Comparison of ENCODE assay signal across 8 mouse cellular contexts in the genomic region with DNA sequence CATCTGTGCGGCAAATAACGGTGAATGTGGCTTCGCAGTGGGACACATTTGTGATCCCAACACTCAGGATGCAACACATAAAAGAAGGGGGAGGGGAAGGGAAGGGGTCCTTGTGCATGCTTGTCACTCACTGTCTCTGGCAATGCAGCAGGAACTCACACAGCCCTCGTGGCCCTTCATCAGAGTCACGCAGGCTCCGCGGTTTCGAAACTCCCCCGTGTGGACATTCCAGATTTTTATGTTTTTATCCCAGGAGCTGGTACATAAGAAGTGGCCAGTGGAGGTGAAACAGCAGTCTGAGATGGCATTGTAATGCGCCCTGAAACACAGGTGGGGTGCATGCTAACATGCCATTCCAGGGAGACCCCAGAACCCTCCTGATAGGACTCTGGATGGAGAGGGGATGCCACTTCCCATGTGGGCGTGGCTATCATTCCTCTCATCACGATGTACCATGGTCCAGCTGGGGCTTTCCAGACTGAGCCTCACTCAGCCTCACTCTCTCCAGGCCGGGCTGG. TPM values are rescaled to one million over a fixed set of nuclear protein-coding genes. Genes with fewer than 3 reads are reported as not detected.
A peak's percentile ranks its signal among the peaks of the same experiment; 100 is the strongest.
DNase-seq lines count a peak whose midpoint lies in the region; ATAC-seq and TF ChIP-seq lines count a peak whose summit lies in the region.

No protein-coding gene starts in this region.

- H3ac ChIP-seq in myocyte (ENCODE audit: control insufficient read depth, insufficient read length) = no peak overlapping the region

- DNase-seq in adrenal gland, adult (ENCODE audit: inconsistent age in 2 of 2, low spot score in 1 of 2) = peak; percentile 37 to 85
- no peak for DNase-seq in adrenal gland, adult 8-10 months
- DNase-seq in cerebellum, adult 18-20 months = peak; percentile 54 to 58
- DNase-seq in intestine, embryonic 14.5 days (ENCODE audit: low spot score) = peak; percentile 60
- DNase-seq in limb, embryonic 14.5 days (ENCODE audit: low spot score) = peak; percentile 34
- DNase-seq in adipocyte (ENCODE audit: low spot score) = no peak

- H3K4me2 ChIP-seq in forebrain, embryonic 15.5 days (replicated peaks) = peak overlapping the region; percentile 39
- H3K4me2 ChIP-seq in intestine, embryonic 14.5 days (ENCODE audit: low read length) = peak overlapping the region; percentile 38
- peak overlapping the region; percentile 22; the same call in 1 of the 2 replicates for H3K4me2 ChIP-seq in limb, embryonic 14.5 days (replicated peaks; ENCODE audit: low read depth, low read length, severe bottlenecking)
- H3K4me2 ChIP-seq in myocyte (ENCODE audit: low read depth) = peak overlapping the region; percentile 18

- no peaks in the 10 kb centered on the region for H3K79me2 ChIP-seq in myocyte (ENCODE audit: control insufficient read depth, insufficient read depth)

- H3K9ac ChIP-seq in forebrain, embryonic 15.5 days (replicated peaks) = peak overlapping the region; percentile 26; the same call in 1 of the 2 replicates
- H3K9ac ChIP-seq in intestine, embryonic 14.5 days (ENCODE audit: low read length) = no peak overlapping the region
- H3K9ac ChIP-seq in limb, embryonic 14.5 days (ENCODE audit: low read depth, low read length, severe bottlenecking) = no peak overlapping the region

- no peaks in the 10 kb centered on the region for H3K27me3 ChIP-seq in forebrain, embryonic 15.5 days
- H3K27me3 ChIP-seq in intestine, embryonic 14.5 days (replicated peaks; ENCODE audit: control insufficient read depth, insufficient read depth, low read length) = no peaks in the 10 kb centered on the region
- H3K27me3 ChIP-seq in limb, embryonic 14.5 days (ENCODE audit: control insufficient read depth, insufficient read depth, low read length) = no peaks in the 10 kb centered on the region
- H3K27me3 ChIP-seq in myocyte (ENCODE audit: control insufficient read depth, insufficient read depth, insufficient read length) = peaks cover 12% of the 10 kb centered on the region

- H3K4me1 ChIP-seq in forebrain, embryonic 15.5 days = peaks cover 6% of the 10 kb centered on the region
- no peaks in the 10 kb centered on the region for H3K4me1 ChIP-seq in intestine, embryonic 14.5 days (replicated peaks; ENCODE audit: control insufficient read depth, insufficient read depth, low read length)
- 0 out of 2 replicates have a peak, but pooled peaks cover 3% of the 10 kb centered on the region for H3K4me1 ChIP-seq in limb, embryonic 14.5 days (ENCODE audit: control insufficient read depth, insufficient read depth, low read length)

- H3K36me3 ChIP-seq in forebrain, embryonic 15.5 days = no peaks in the 10 kb centered on the region
- H3K36me3 ChIP-seq in intestine, embryonic 14.5 days (ENCODE audit: control insufficient read depth, insufficient read depth, low read length) = no peaks in the 10 kb centered on the region
- H3K36me3 ChIP-seq in limb, embryonic 14.5 days (ENCODE audit: control insufficient read depth, insufficient read depth, low read length) = no peaks in the 10 kb centered on the region
- H3K36me3 ChIP-seq in myocyte (ENCODE audit: control insufficient read depth, insufficient read depth) = no peaks in the 10 kb centered on the region

- peak; percentile 72 for ATAC-seq in forebrain, embryonic 15.5 days (replicated peaks)
- ATAC-seq in intestine, embryonic 14.5 days (replicated peaks; ENCODE audit: low FRiP score, low TSS enrichment, low read depth) = 0 out of 2 replicates have a peak, but pooled peaks have one; percentile 61
- peak; percentile 37; the same call in 1 of the 2 replicates for ATAC-seq in limb, embryonic 14.5 days (ENCODE audit: low FRiP score, low read depth)

- 4% methylated on average over 13 of the region's 13 CpGs for WGBS in forebrain, embryonic 15.5 days
- WGBS in intestine, embryonic 14.5 days = 13% methylated on average over 13 of the region's 13 CpGs
- WGBS in limb, embryonic 14.5 days = 13% methylated on average over 12 of the region's 13 CpGs

- TF ChIP-seq POLR2A in limb, embryonic 14.5 days (IDR thresholded peaks at IDR 0.05; ENCODE audit: borderline replicate concordance, extremely low read depth, insufficient read depth, insufficient read length) = no peak
- no peak for TF ChIP-seq POLR2A in myocyte (IDR thresholded peaks at IDR 0.05; ENCODE audit: insufficient read length, low read depth)

- no peaks in the 10 kb centered on the region for H3K9me3 ChIP-seq in forebrain, embryonic 15.5 days
- no peaks in the 10 kb centered on the region for H3K9me3 ChIP-seq in intestine, embryonic 14.5 days (ENCODE audit: control insufficient read depth, low read length)
- no peaks in the 10 kb centered on the region for H3K9me3 ChIP-seq in limb, embryonic 14.5 days (ENCODE audit: control insufficient read depth, low read length)

- no peak overlapping the region; the same call in 1 of the 2 replicates for H3K27ac ChIP-seq in forebrain, embryonic 15.5 days (replicated peaks)
- no peak overlapping the region for H3K27ac ChIP-seq in intestine, embryonic 14.5 days (ENCODE audit: low read depth)
- H3K27ac ChIP-seq in limb, embryonic 14.5 days (replicated peaks; ENCODE audit: low read depth, low read length) = no peak overlapping the region

- H3K4me3 ChIP-seq in forebrain, embryonic 15.5 days = peak overlapping the region; percentile 27
- H3K4me3 ChIP-seq in intestine, embryonic 14.5 days (ENCODE audit: low read depth, low read length) = no peak overlapping the region
- H3K4me3 ChIP-seq in limb, embryonic 14.5 days (replicated peaks; ENCODE audit: low read length) = 0 out of 2 replicates have a peak overlapping the region, but pooled peaks have one; percentile 6
- H3K4me3 ChIP-seq in myocyte = no peak overlapping the region

TF ChIP-seq in myocyte, 11 proteins besides CTCF, POLR2A, EP300 and RAD21:
- no peak for TF ChIP-seq POLR2AphosphoS2 (IDR thresholded peaks at IDR 0.05; ENCODE audit: insufficient read length, low read depth)
- TF ChIP-seq REST (IDR thresholded peaks at IDR 0.05; ENCODE audit: insufficient read depth, insufficient read length) = no peak
- TF ChIP-seq E2F4 (IDR thresholded peaks at IDR 0.05; ENCODE audit: insufficient read depth) = no peak
- no peak for TF ChIP-seq MAX (IDR thresholded peaks at IDR 0.05; ENCODE audit: low read depth)
- no peak for TF ChIP-seq TCF12 (IDR thresholded peaks at IDR 0.05; ENCODE audit: insufficient read depth, poor library complexity, severe bottlenecking)
- no peak for TF ChIP-seq TCF3 (IDR thresholded peaks at IDR 0.05; ENCODE audit: insufficient read length, low read depth)
- TF ChIP-seq SRF (IDR thresholded peaks at IDR 0.05; ENCODE audit: control insufficient read depth, insufficient read length, low read depth) = no peak
- no peak for TF ChIP-seq MYOD1 (IDR thresholded peaks at IDR 0.05; ENCODE audit: control insufficient read depth in 1 of 3, insufficient read length in 2 of 3, low read depth in 2 of 3)
- no peak for TF ChIP-seq CEBPB (IDR thresholded peaks at IDR 0.05; ENCODE audit: insufficient read depth, poor library complexity, severe bottlenecking)

RNA-seq across cellular contexts. Expression of a gene that starts 36.8 kb away (rescaled TPM):
- 10 to 100 TPM; 21.8 to 24.6 (median 24.3) TPM for total RNA-seq in adrenal gland, adult 8-10 months (2022)
- polyA plus RNA-seq in forebrain, embryonic 15.5 days (2015; fragmentation: Nextera tagmentation; extraction: Ambion mirVana) = 25.3 and 26.4 TPM in 2 replicates
- 7.0 and 8.6 TPM in 2 replicates for polyA plus RNA-seq in intestine, embryonic 14.5 days (2014; fragmentation: Nextera tagmentation; extraction: Ambion mirVana)
- 31.7 and 43.3 TPM in 2 replicates for polyA plus RNA-seq in limb, embryonic 14.5 days (2012; rRNA removed)
- polyA plus RNA-seq in limb, embryonic 14.5 days (2014; fragmentation: Nextera tagmentation; extraction: Ambion mirVana) = 11.7 and 12.7 TPM in 2 replicates
- polyA plus RNA-seq in myocyte (2012; fragmentation: generic; extraction: Trizol) = not detected

Comparison
In these comparisons a context has a peak if more than half of its experiments do, and no peak if none do; other contexts are left out.
1. DNase-seq: peak in adrenal gland, adult (2 of 2), cerebellum, adult 18-20 months (2 of 2), intestine, embryonic 14.5 days (single experiment) and limb, embryonic 14.5 days (single experiment); none in adrenal gland, adult 8-10 months (single experiment) and adipocyte (single experiment).
2. H3K4me3 ChIP-seq: peak in forebrain, embryonic 15.5 days (single experiment) and limb, embryonic 14.5 days (single experiment); none in intestine, embryonic 14.5 days (single experiment) and myocyte (single experiment).
3. Peak in every context shown above with its lines, with median percentiles within 50 percentile points of each other: ATAC-seq and H3K4me2 ChIP-seq.